Mouse (Mus musculus): ENCODE data around the gene Pxn.

Pxn gene

GRCm38 (mm10) chr5:115581662-115582061 is 75.2 kb downstream of the Pxn start:
- no peak for DNase-seq (ENCODE audit: low spot score)

- DNase-seq (ENCODE audit: low spot score), result no peak
Observed at GRCm38 (mm10) chr5:115585616-115586015, 79.1 kb downstream of the Pxn start.

GRCm38 (mm10) chr5:115586166-115586565 is 79.7 kb downstream of the Pxn start:
- no peak for DNase-seq (ENCODE audit: low spot score)

- DNase-seq (ENCODE audit: low spot score), result no peak
Observed at GRCm38 (mm10) chr5:115586780-115587179, 80.3 kb downstream of the Pxn start.

- no peak for DNase-seq (ENCODE audit: low spot score)
Observed at GRCm38 (mm10) chr5:115591028-115591427, 84.6 kb downstream of the Pxn start.

- DNase-seq (ENCODE audit: low spot score), result no peak
Observed at GRCm38 (mm10) chr5:115591506-115591905, 85.0 kb downstream of the Pxn start.

- DNase-seq (ENCODE audit: low spot score), result no peak
Observed at GRCm38 (mm10) chr5:115603561-115603960, 97.1 kb downstream of the Pxn start.

Measured in urinary bladder, postnatal 14 days (tissue).